Mouse (Mus musculus) embryonic facial prominence, embryonic 12.5 days (tissue): ENCODE results near the gene Mad2l1bp. TPM values are rescaled to one million over a fixed set of nuclear protein-coding genes. Genes with fewer than 3 reads are reported as not detected.
A peak's percentile ranks its signal among the peaks of the same experiment; 100 is the strongest.

Source experiments
- ATAC-seq: fragments of 200-750 bp; cut with Nextera tagmentation; 2 replicates; pipeline ENCODE4 v1.8.0; 2017; ENCODE audit not compliant: insufficient number of reproducible peaks, insufficient read depth, low FRiP score, low TSS enrichment
- H3K27ac ChIP-seq: fragments of 300-500 bp; sonication (generic); 2 replicates; pipeline ENCODE4 v1.5.1; 2016; ENCODE audit warnings: mild to moderate bottlenecking
- H3K27me3 ChIP-seq: fragments of 300-500 bp; sonication (generic); 2 replicates; pipeline ENCODE4 v1.6.1; 2016; ENCODE audit warnings: mild to moderate bottlenecking, moderate library complexity
- H3K36me3 ChIP-seq: fragments of 300-500 bp; sonication (generic); 2 replicates; pipeline ENCODE4 v1.6.1; 2016; ENCODE audit warnings: mild to moderate bottlenecking
- H3K4me1 ChIP-seq: fragments of 300-500 bp; sonication (generic); 2 replicates; pipeline ENCODE4 v1.6.1; 2016
- H3K4me2 ChIP-seq: fragments of 300-500 bp; sonication (generic); replicated peaks from 2 replicates; pipeline ENCODE4 v1.6.1; 2016; ENCODE audit warnings: mild to moderate bottlenecking, moderate library complexity
- H3K4me3 ChIP-seq: fragments of 300-500 bp; sonication (generic); 2 replicates; pipeline ENCODE4 v1.5.1; 2016; ENCODE audit warnings: mild to moderate bottlenecking
- H3K9ac ChIP-seq: fragments of 300-500 bp; sonication (generic); 2 replicates; pipeline ENCODE4 v1.6.1; 2016; ENCODE audit warnings: mild to moderate bottlenecking, moderate library complexity
- H3K9me3 ChIP-seq: fragments of 300-500 bp; sonication (generic); 2 replicates; pipeline ENCODE4 v1.6.1; 2016; ENCODE audit warnings: mild to moderate bottlenecking, moderate library complexity
- WGBS: fragments of 180-500 bp; shearing (Covaris S2); methylation state at CpG from one replicate; pipeline ENCODE4 v1.1.7; 2016; 5-methylcytosine and 5-hydroxymethylcytosine counted together
- polyA plus RNA-seq: library from polyadenylated mRNA; unstranded; fragments of >200 nt; fragmentation: Nextera tagmentation; extraction: Ambion mirVana; gene quantifications from 2 replicates; pipeline ENCODE4 v1.2.1, GENCODE M21; 2016

Mad2l1bp gene
- polyA plus RNA-seq, 1 experiment from 2014 or later, result 33.7 TPM

GRCm38 (mm10) chr17:46154336-46154735 is 983 bp upstream of the Mad2l1bp start:
- Histone ChIP-seq H3K36me3 (peaks cover 4% of the 10 kb centered on the region; the same call in 1 of the 2 replicates), H3K4me2 (no peak overlapping the region), H3K9ac (no peak overlapping the region), H3K9me3 (no peaks in the 10 kb centered on the region), H3K4me3 (no peak overlapping the region), H3K4me1 (peaks cover 8% of the 10 kb centered on the region; the same call in 1 of the 2 replicates), H3K27me3 (no peaks in the 10 kb centered on the region), H3K27ac (no peak overlapping the region)
- 92% methylated on average over 3 of the region's 3 CpGs for WGBS
- no peak for ATAC-seq

DNA sequence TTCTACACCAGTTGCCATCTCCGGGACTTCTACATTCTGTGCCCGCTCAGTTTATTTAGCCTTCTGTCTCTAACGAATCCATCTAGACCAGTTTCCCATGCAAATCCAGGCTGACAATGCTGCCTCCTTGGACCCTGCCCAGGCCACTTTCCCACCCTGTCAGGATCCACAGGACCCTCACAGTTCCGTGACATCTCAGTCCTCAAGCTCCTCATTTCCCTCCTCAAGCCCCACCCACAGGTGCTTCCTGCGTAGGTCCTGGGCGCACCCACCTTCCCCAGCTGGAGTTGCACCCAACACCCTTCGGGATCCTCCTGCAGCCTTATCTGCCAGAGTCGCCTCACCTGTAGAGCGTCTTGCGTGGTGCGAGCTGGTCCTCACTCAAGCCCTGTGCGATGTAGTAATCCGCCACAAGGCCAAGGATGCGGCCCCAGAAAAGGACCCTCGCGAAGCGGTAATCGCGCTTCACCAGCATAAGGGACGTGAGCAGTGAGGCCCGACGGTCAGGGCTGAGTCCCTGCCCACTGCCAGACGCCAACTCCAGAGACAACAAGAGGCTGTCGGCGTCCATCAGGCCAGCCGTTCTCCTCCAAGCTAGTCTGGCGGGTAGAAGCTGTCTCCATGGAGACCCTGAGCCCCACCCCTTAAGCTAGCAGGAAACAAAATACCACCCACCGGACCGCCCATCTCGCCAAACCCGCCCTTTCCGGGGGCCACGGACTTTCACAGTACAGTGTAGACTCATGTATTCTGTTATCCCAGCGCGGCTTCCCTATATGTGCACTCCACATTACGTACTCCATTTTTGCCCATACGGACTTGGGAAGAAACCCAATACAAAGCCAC is 9.6 kb downstream of the Mad2l1bp start, which contains the start of gene Rsph9:
Gene Rsph9, minus strand, starts transcription at position 639 of the 846 bp plus-strand sequence.
- 5% methylated on average over 37 of the region's 37 CpGs for WGBS
- Histone ChIP-seq H3K9me3 (no peaks in the 10 kb centered on the region), H3K9ac (peak within 1 kb of the TSS; percentile 19), H3K4me1 (peaks cover 14% of the 10 kb centered on the region), H3K27ac (peak within 1 kb of the TSS; percentile 50; the same call in 1 of the 2 replicates), H3K4me3 (peak within 1 kb of the TSS; percentile 54), H3K4me2 (peak within 1 kb of the TSS; percentile 85), H3K27me3 (no peaks in the 10 kb centered on the region), H3K36me3 (peaks cover 23% of the 10 kb centered on the region)
- peak; percentile 95 for ATAC-seq

DNA sequence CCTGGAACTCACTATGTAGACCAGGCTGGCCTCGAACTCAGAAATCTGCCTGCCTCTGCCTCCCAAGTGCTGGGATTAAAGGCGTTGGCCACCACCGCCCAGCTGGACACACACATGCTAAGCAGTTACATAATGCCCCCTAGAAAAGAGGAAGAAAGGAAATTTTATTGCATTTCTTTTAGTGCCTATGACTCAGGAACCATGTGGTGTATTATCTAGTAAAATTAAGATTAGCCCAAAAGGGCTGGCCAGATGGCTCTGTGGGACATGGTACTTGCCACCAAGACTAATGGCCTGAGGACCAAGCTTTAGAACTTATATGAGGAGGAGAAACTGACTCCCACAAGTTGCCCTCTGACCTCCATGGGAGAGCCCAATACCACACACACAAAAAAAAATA is 13.5 kb downstream of the Mad2l1bp start:
- Histone ChIP-seq H3K4me2 (no peak overlapping the region), H3K27ac (no peak overlapping the region), H3K36me3 (no peaks in the 10 kb centered on the region), H3K4me1 (peaks cover 14% of the 10 kb centered on the region), H3K27me3 (no peaks in the 10 kb centered on the region), H3K9ac (no peak overlapping the region), H3K4me3 (no peak overlapping the region), H3K9me3 (no peaks in the 10 kb centered on the region)
- 88% methylated on average over 3 of the region's 3 CpGs for WGBS
- ATAC-seq, result no peak

GRCm38 (mm10) chr17:46138563-46139236 is 14.7 kb downstream of the Mad2l1bp start:
- Histone ChIP-seq H3K36me3 (no peaks in the 10 kb centered on the region), H3K27me3 (no peaks in the 10 kb centered on the region), H3K4me3 (no peak overlapping the region), H3K27ac (no peak overlapping the region), H3K9me3 (no peaks in the 10 kb centered on the region), H3K4me2 (no peak overlapping the region), H3K9ac (no peak overlapping the region), H3K4me1 (peaks cover 9% of the 10 kb centered on the region; the same call in 1 of the 2 replicates)
- no peak for ATAC-seq
- WGBS, result 77% methylated on average over 8 of the region's 8 CpGs

DNA sequence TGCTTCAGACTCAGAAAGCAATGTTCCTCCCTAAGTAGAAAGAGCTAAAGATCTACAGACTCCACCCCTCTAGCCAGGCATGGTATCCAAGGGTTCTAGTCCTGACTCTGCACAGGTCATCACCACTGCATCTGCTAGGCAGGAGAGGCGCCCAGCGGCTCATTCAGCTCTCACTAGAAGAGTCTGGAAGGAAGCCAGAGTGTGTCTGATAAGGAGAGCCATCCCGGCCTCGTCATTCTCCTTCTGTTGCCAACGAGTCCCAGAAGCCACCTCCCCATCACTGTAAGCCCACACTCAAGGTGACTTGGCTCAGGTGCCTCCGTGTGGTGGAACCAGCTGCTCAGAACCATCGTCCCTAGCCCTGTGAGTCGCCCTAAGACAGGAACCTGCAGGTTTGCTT is 20.5 kb downstream of the Mad2l1bp start:
- 69% methylated on average over 8 of the region's 8 CpGs for WGBS
- no peaks in the 10 kb centered on the region for H3K4me1 ChIP-seq
- H3K4me2 ChIP-seq, result no peak overlapping the region
- H3K4me3 ChIP-seq, result no peak overlapping the region
- no peak overlapping the region for H3K9ac ChIP-seq
- no peak overlapping the region for H3K27ac ChIP-seq
- no peaks in the 10 kb centered on the region for H3K9me3 ChIP-seq
- no peak for ATAC-seq
- H3K27me3 ChIP-seq, result no peaks in the 10 kb centered on the region
- peaks cover 24% of the 10 kb centered on the region for H3K36me3 ChIP-seq

DNA sequence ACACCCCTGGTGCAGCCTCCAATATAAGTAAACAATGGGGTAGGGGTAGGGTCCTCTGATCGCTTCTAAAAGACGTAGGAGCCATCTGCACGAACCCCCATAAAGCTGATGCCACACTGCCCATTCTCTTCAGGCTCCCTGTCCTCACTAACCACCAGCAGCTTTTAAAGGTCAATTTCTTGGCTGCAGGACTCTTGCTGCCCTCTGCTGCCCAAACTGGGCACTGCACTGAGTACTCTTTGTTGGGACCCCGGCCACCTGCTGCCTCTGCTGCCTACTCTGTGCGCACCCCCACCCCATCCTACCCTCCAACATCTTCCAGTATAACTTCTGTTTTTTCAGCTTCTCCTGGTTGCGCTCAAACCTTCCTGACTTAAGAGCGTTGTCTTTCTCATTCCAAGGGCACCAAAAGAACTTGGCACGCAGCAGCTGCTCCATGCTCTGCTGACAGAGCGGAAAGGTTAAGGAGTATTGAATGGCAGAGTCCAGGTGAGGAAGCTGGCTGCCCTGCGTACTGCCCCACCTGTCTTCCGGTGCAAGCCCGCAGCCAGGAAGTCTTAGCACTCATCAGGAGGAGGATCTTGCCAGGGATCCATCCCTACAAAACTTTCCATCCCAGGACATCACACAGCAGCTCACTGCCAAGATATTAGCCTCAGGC is 21.2 kb downstream of the Mad2l1bp start:
- no peak overlapping the region for H3K9ac ChIP-seq
- H3K9me3 ChIP-seq, result no peaks in the 10 kb centered on the region
- WGBS, result 12% methylated on average over 12 of the region's 12 CpGs
- H3K4me3 ChIP-seq, result no peak overlapping the region
- no peak overlapping the region for H3K27ac ChIP-seq
- H3K27me3 ChIP-seq, result no peaks in the 10 kb centered on the region
- no peaks in the 10 kb centered on the region for H3K4me1 ChIP-seq
- no peak overlapping the region for H3K4me2 ChIP-seq
- peaks cover 31% of the 10 kb centered on the region for H3K36me3 ChIP-seq
- ATAC-seq, result no peak

GRCm38 (mm10) chr17:46129741-46130498 is 23.4 kb downstream of the Mad2l1bp start:
- Histone ChIP-seq H3K9ac (no peak overlapping the region), H3K4me3 (no peak overlapping the region), H3K9me3 (no peaks in the 10 kb centered on the region), H3K36me3 (peaks cover 53% of the 10 kb centered on the region), H3K27me3 (no peaks in the 10 kb centered on the region), H3K27ac (no peak overlapping the region), H3K4me2 (no peak overlapping the region), H3K4me1 (no peaks in the 10 kb centered on the region)
- 84% methylated on average over 13 of the region's 13 CpGs for WGBS
- ATAC-seq, result no peak

- Histone ChIP-seq H3K27ac (no peak overlapping the region), H3K36me3 (peaks cover 73% of the 10 kb centered on the region), H3K9me3 (no peaks in the 10 kb centered on the region), H3K4me1 (no peaks in the 10 kb centered on the region), H3K4me3 (no peak overlapping the region), H3K4me2 (no peak overlapping the region), H3K9ac (no peak overlapping the region), H3K27me3 (no peaks in the 10 kb centered on the region)
- WGBS, result 73% methylated on average over 6 of the region's 6 CpGs
- ATAC-seq, result no peak
These were observed 25.4 kb downstream of the Mad2l1bp start for GRCm38 (mm10) chr17:46127814-46128493.

- peaks cover 83% of the 10 kb centered on the region for H3K36me3 ChIP-seq
- H3K27me3 ChIP-seq, result no peaks in the 10 kb centered on the region
- H3K4me2 ChIP-seq, result no peak overlapping the region
- WGBS, result 73% methylated on average over 6 of the region's 6 CpGs
- no peak overlapping the region for H3K4me3 ChIP-seq
- no peaks in the 10 kb centered on the region for H3K4me1 ChIP-seq
- no peak overlapping the region for H3K27ac ChIP-seq
- no peak for ATAC-seq
- no peak overlapping the region for H3K9ac ChIP-seq
- H3K9me3 ChIP-seq, result no peaks in the 10 kb centered on the region
These were observed 26.7 kb downstream of the Mad2l1bp start for GRCm38 (mm10) chr17:46126608-46127007.

- no peak for ATAC-seq
- Histone ChIP-seq H3K4me1 (no peaks in the 10 kb centered on the region), H3K27me3 (no peaks in the 10 kb centered on the region), H3K36me3 (peaks cover 87% of the 10 kb centered on the region), H3K4me3 (no peak overlapping the region), H3K9me3 (no peaks in the 10 kb centered on the region), H3K4me2 (no peak overlapping the region), H3K9ac (no peak overlapping the region), H3K27ac (no peak overlapping the region)
- 87% methylated on average over 12 of the region's 12 CpGs for WGBS
These were observed 29.2 kb downstream of the Mad2l1bp start for GRCm38 (mm10) chr17:46123953-46124700.
